18 mouse cellular contexts compared by ENCODE assay signal in genomic region chr7:3643412-3643811, GRCm38 (mm10). TPM values are rescaled to one million over a fixed set of nuclear protein-coding genes. Genes with fewer than 3 reads are reported as not detected.
DNase-seq lines count a peak whose midpoint lies in the region; ATAC-seq and TF ChIP-seq lines count a peak whose summit lies in the region.
"Had no signal": no experiment of that assay in that cellular context is flagged by ENCODE, and none has a peak within 500 bp of the region (broad histone marks: within the 10 kb centered on the region; RNA-seq: fewer than 3 reads in every experiment).

No protein-coding gene starts in this region.

- TF ChIP-seq POLR2A in heart, adult 2 months (IDR thresholded peaks at IDR 0.05; ENCODE audit: insufficient read depth, low read depth, low read length), result no peak

- no peaks in the 10 kb centered on the region for H3K9me3 ChIP-seq in heart, embryonic 13.5 days
- no peaks in the 10 kb centered on the region for H3K9me3 ChIP-seq in lung, embryonic 14.5 days (ENCODE audit: low read depth, low read length)
- no peaks in the 10 kb centered on the region for H3K9me3 ChIP-seq in limb, embryonic 10.5 days (replicated peaks)
- H3K9me3 ChIP-seq in heart, embryonic 12.5 days (replicated peaks), result no peaks in the 10 kb centered on the region
- H3K9me3 ChIP-seq: midbrain, embryonic 15.5 days had no signal

- peaks cover 54% of the 10 kb centered on the region for H3K36me3 ChIP-seq in heart, embryonic 13.5 days
- peaks cover 14% of the 10 kb centered on the region for H3K36me3 ChIP-seq in heart, adult 2 months (ENCODE audit: control insufficient read depth, insufficient read depth, low read length)
- peaks cover 38% of the 10 kb centered on the region for H3K36me3 ChIP-seq in lung, embryonic 14.5 days (ENCODE audit: insufficient read depth)
- peaks cover 57% of the 10 kb centered on the region for H3K36me3 ChIP-seq in limb, embryonic 10.5 days
- peaks cover 38% of the 10 kb centered on the region for H3K36me3 ChIP-seq in heart, embryonic 12.5 days

- no peak for TF ChIP-seq EP300 in heart, adult 2 months (IDR thresholded peaks at IDR 0.05; ENCODE audit: insufficient read depth, low read depth, low read length)

- H3K4me3 ChIP-seq in heart, embryonic 13.5 days, result peak overlapping the region; percentile 99; the same call in 1 of the 2 replicates
- H3K4me3 ChIP-seq in heart, adult 2 months, result no peak overlapping the region
- H3K4me3 ChIP-seq in lung, embryonic 14.5 days (ENCODE audit: low read depth, low read length), result no peak overlapping the region
- peak overlapping the region; percentile 99; the same call in 1 of the 2 replicates for H3K4me3 ChIP-seq in limb, embryonic 10.5 days
- no peak overlapping the region for H3K4me3 ChIP-seq in heart, embryonic 12.5 days

- DNase-seq in heart, adult 2 months, result no peak
- DNase-seq in lung, embryonic 14.5 days, result no peak
- DNase-seq in lung, postnatal 36 days, result no peak
- DNase-seq in MEL-GATA-1-ER (ENCODE audit: extremely low read depth, low read depth), result peak; percentile 76
- DNase-seq in limb, embryonic 10.5 days (ENCODE audit: low spot score), result no peak
- DNase-seq in adrenal gland, adult 8-10 months, result no peak
- DNase-seq: cerebellum, adult 18-20 months; gastrocnemius, adult 2 months; heart, postnatal 14 days; kidney, adult 11 months; layer of hippocampus, postnatal 36 days; right cerebral cortex, postnatal 4 days; thymus, adult 18-20 months had no signal

- H3K27ac ChIP-seq in heart, embryonic 13.5 days (replicated peaks), result no peak overlapping the region
- H3K27ac ChIP-seq in heart, adult 2 months, result no peak overlapping the region
- no peak overlapping the region for H3K27ac ChIP-seq in lung, embryonic 14.5 days (ENCODE audit: low read depth)
- H3K27ac ChIP-seq in limb, embryonic 10.5 days, result no peak overlapping the region
- H3K27ac ChIP-seq in heart, embryonic 12.5 days (ENCODE audit: poor library complexity, severe bottlenecking), result no peak overlapping the region

- WGBS in heart, embryonic 13.5 days, result 62% methylated on average over 5 of the region's 5 CpGs
- WGBS in heart, adult 2 months, result 56% methylated on average over 5 of the region's 5 CpGs
- WGBS in lung, embryonic 14.5 days, result 64% methylated on average over 5 of the region's 5 CpGs
- 77% methylated on average over 5 of the region's 5 CpGs for WGBS in limb, embryonic 10.5 days
- 64% methylated on average over 5 of the region's 5 CpGs for WGBS in heart, embryonic 12.5 days

- H3K27me3 ChIP-seq in heart, embryonic 13.5 days (replicated peaks), result no peaks in the 10 kb centered on the region
- no peaks in the 10 kb centered on the region for H3K27me3 ChIP-seq in heart, adult 2 months (ENCODE audit: control insufficient read depth, insufficient read depth, low read length)
- H3K27me3 ChIP-seq in lung, embryonic 14.5 days (ENCODE audit: insufficient read depth, low read length), result no peaks in the 10 kb centered on the region
- H3K27me3 ChIP-seq in limb, embryonic 10.5 days (ENCODE audit: low read depth, poor library complexity, severe bottlenecking), result no peaks in the 10 kb centered on the region
- no peaks in the 10 kb centered on the region for H3K27me3 ChIP-seq in heart, embryonic 12.5 days (replicated peaks)
- H3K27me3 ChIP-seq: midbrain, embryonic 15.5 days had no signal

- peaks cover 29% of the 10 kb centered on the region for H3K4me1 ChIP-seq in heart, embryonic 13.5 days
- H3K4me1 ChIP-seq in heart, adult 2 months (ENCODE audit: control insufficient read depth, insufficient read depth, low read length), result peaks cover 16% of the 10 kb centered on the region
- H3K4me1 ChIP-seq in lung, embryonic 14.5 days (ENCODE audit: insufficient read depth), result peaks cover 15% of the 10 kb centered on the region
- peaks cover 30% of the 10 kb centered on the region for H3K4me1 ChIP-seq in limb, embryonic 10.5 days
- peaks cover 28% of the 10 kb centered on the region for H3K4me1 ChIP-seq in heart, embryonic 12.5 days (replicated peaks)

- peaks cover 5% of the 10 kb centered on the region for H3K79me2 ChIP-seq in heart, adult 2 months (replicated peaks; ENCODE audit: control insufficient read depth, insufficient read depth, low read length)

- peak overlapping the region; percentile 73 for H3K4me2 ChIP-seq in heart, embryonic 13.5 days
- peak overlapping the region; percentile 69; the same call in 1 of the 2 replicates for H3K4me2 ChIP-seq in lung, embryonic 14.5 days
- H3K4me2 ChIP-seq in heart, embryonic 12.5 days, result no peak overlapping the region

- no peak for ATAC-seq in heart, embryonic 13.5 days (ENCODE audit: extremely low read depth, insufficient number of reproducible peaks, low FRiP score, low TSS enrichment)
- ATAC-seq in lung, embryonic 14.5 days (ENCODE audit: insufficient read depth), result no peak
- no peak for ATAC-seq in heart, embryonic 12.5 days (ENCODE audit: insufficient number of reproducible peaks, low FRiP score)
- ATAC-seq: forebrain, embryonic 16.5 days; lung, postnatal 0 days; midbrain, embryonic 15.5 days had no signal

- H3K9ac ChIP-seq in heart, embryonic 13.5 days, result no peak overlapping the region
- no peak overlapping the region for H3K9ac ChIP-seq in heart, adult 2 months (ENCODE audit: low read depth, low read length)
- H3K9ac ChIP-seq in lung, embryonic 14.5 days, result no peak overlapping the region
- H3K9ac ChIP-seq in heart, embryonic 12.5 days, result no peak overlapping the region

- intact Hi-C loops in heart, adult 2 months (cut with DNase I), result no loop called here

- no peak for TF ChIP-seq CTCF in heart, adult 2 months (IDR thresholded peaks at IDR 0.05)
- TF ChIP-seq CTCF in lung, embryonic 14.5 days (IDR thresholded peaks at IDR 0.05; ENCODE audit: low read depth), result no peak

RNA-seq across cellular contexts. Expression of gene Cnot3, which starts 1.7 kb away (rescaled TPM):
- polyA plus RNA-seq in heart, embryonic 13.5 days (2015; fragmentation: Nextera tagmentation; extraction: Ambion mirVana), result 31.1 and 33.3 TPM in 2 replicates
- 10 to 100 TPM; 22.1 to 23.1 TPM for total RNA-seq in heart, adult 2 months (2021)
- polyA plus RNA-seq in heart, adult 2 months (2012; rRNA removed), result 20.3 and 33.2 TPM in 2 replicates
- polyA plus RNA-seq in lung, embryonic 14.5 days (2014; fragmentation: Nextera tagmentation; extraction: Ambion mirVana), result 76.4 and 79.8 TPM in 2 replicates
- 80.3 and 94.7 TPM in 2 replicates for polyA plus RNA-seq in limb, embryonic 10.5 days (2016; fragmentation: Nextera tagmentation; extraction: Ambion mirVana)
- 10 to 100 TPM; 48.3 to 83.2 (median 60.9) TPM for total RNA-seq in adrenal gland, adult 8-10 months (2022)
- 35.8 and 41.9 TPM in 2 replicates for polyA plus RNA-seq in heart, embryonic 12.5 days (2016; fragmentation: Nextera tagmentation; extraction: Ambion mirVana)

RNA-seq across cellular contexts. Expression of gene Prpf31, which starts 13.6 kb away (rescaled TPM):
- polyA plus RNA-seq in heart, embryonic 13.5 days (2015; fragmentation: Nextera tagmentation; extraction: Ambion mirVana), result 60.9 and 69.9 TPM in 2 replicates
- 10 to 100 TPM; 24.1 to 24.4 TPM for total RNA-seq in heart, adult 2 months (2021)
- polyA plus RNA-seq in heart, adult 2 months (2012; rRNA removed), result 21.5 and 30.3 TPM in 2 replicates
- polyA plus RNA-seq in lung, embryonic 14.5 days (2014; fragmentation: Nextera tagmentation; extraction: Ambion mirVana), result 103 and 112 TPM in 2 replicates
- polyA plus RNA-seq in limb, embryonic 10.5 days (2016; fragmentation: Nextera tagmentation; extraction: Ambion mirVana), result 181 and 186 TPM in 2 replicates
- 10 to 100 TPM; 38.9 to 57.0 (median 49.1) TPM for total RNA-seq in adrenal gland, adult 8-10 months (2022)
- 63.7 and 68.0 TPM in 2 replicates for polyA plus RNA-seq in heart, embryonic 12.5 days (2016; fragmentation: Nextera tagmentation; extraction: Ambion mirVana)

RNA-seq across cellular contexts. Expression of gene Tfpt, which starts 13.7 kb away (rescaled TPM):
- polyA plus RNA-seq in heart, embryonic 13.5 days (2015; fragmentation: Nextera tagmentation; extraction: Ambion mirVana), result 13.5 and 15.1 TPM in 2 replicates
- 10 to 100 TPM; 16.9 to 21.1 TPM for total RNA-seq in heart, adult 2 months (2021)
- polyA plus RNA-seq in heart, adult 2 months (2012; rRNA removed), result 8.0 and 8.8 TPM in 2 replicates
- polyA plus RNA-seq in lung, embryonic 14.5 days (2014; fragmentation: Nextera tagmentation; extraction: Ambion mirVana), result 25.7 and 27.2 TPM in 2 replicates
- 33.3 and 36.0 TPM in 2 replicates for polyA plus RNA-seq in limb, embryonic 10.5 days (2016; fragmentation: Nextera tagmentation; extraction: Ambion mirVana)
- total RNA-seq in adrenal gland, adult 8-10 months (2022), result 10 to 100 TPM; 23.1 to 31.3 (median 24.9) TPM
- 18.6 and 19.8 TPM in 2 replicates for polyA plus RNA-seq in heart, embryonic 12.5 days (2016; fragmentation: Nextera tagmentation; extraction: Ambion mirVana)

RNA-seq across cellular contexts. Expression of gene Leng1, which starts 22.2 kb away (rescaled TPM):
- 17.0 and 18.3 TPM in 2 replicates for polyA plus RNA-seq in heart, embryonic 13.5 days (2015; fragmentation: Nextera tagmentation; extraction: Ambion mirVana)
- total RNA-seq in heart, adult 2 months (2021), result 10 to 100 TPM; 11.8 to 12.8 TPM
- polyA plus RNA-seq in heart, adult 2 months (2012; rRNA removed), result 4.8 and 5.9 TPM in 2 replicates
- 12.0 and 12.5 TPM in 2 replicates for polyA plus RNA-seq in lung, embryonic 14.5 days (2014; fragmentation: Nextera tagmentation; extraction: Ambion mirVana)
- 13.2 and 15.2 TPM in 2 replicates for polyA plus RNA-seq in limb, embryonic 10.5 days (2016; fragmentation: Nextera tagmentation; extraction: Ambion mirVana)
- 10 to 100 TPM in 3 of 4 experiments, 1 to 10 TPM in 1; 9.6 to 14.1 (median 11.2) TPM for total RNA-seq in adrenal gland, adult 8-10 months (2022)
- polyA plus RNA-seq in heart, embryonic 12.5 days (2016; fragmentation: Nextera tagmentation; extraction: Ambion mirVana), result 20.5 and 21.4 TPM in 2 replicates

RNA-seq across cellular contexts. Expression of gene Ndufa3, which starts 26.2 kb away (rescaled TPM):
- polyA plus RNA-seq in heart, embryonic 13.5 days (2015; fragmentation: Nextera tagmentation; extraction: Ambion mirVana), result 703 and 780 TPM in 2 replicates
- total RNA-seq in heart, adult 2 months (2021), result 1,000 to 10,000 TPM; 1,765 to 2,117 TPM
- 956 and 1,299 TPM in 2 replicates for polyA plus RNA-seq in heart, adult 2 months (2012; rRNA removed)
- polyA plus RNA-seq in lung, embryonic 14.5 days (2014; fragmentation: Nextera tagmentation; extraction: Ambion mirVana), result 511 and 530 TPM in 2 replicates
- polyA plus RNA-seq in limb, embryonic 10.5 days (2016; fragmentation: Nextera tagmentation; extraction: Ambion mirVana), result 360 and 392 TPM in 2 replicates
- 100 to 1,000 TPM; 561 to 701 (median 624) TPM for total RNA-seq in adrenal gland, adult 8-10 months (2022)
- polyA plus RNA-seq in heart, embryonic 12.5 days (2016; fragmentation: Nextera tagmentation; extraction: Ambion mirVana), result 550 and 560 TPM in 2 replicates

Comparison
In these comparisons a context has a peak if more than half of its experiments do, and no peak if none do; other contexts are left out.
1. H3K4me3 ChIP-seq: peak in heart, embryonic 13.5 days (single experiment) and limb, embryonic 10.5 days (single experiment); none in heart, adult 2 months (single experiment), lung, embryonic 14.5 days (single experiment) and heart, embryonic 12.5 days (single experiment).